Mouse (Mus musculus) heart, embryonic 16.5 days (tissue): ENCODE measurements around the gene Gja4. TPM values are rescaled to one million over a fixed set of nuclear protein-coding genes. Genes with fewer than 3 reads are reported as not detected.
A peak's percentile ranks its signal among the peaks of the same experiment; 100 is the strongest.

ENCODE experiments used
- ATAC-seq: fragments of 200-750 bp; cut with Nextera tagmentation; replicated peaks from 2 replicates; pipeline ENCODE4 v1.8.0; 2017; ENCODE audit warnings: moderate number of reproducible peaks; ENCODE audit not compliant: insufficient read depth, low FRiP score; ENCODE audit errors: extremely low read depth
- H3K27ac ChIP-seq: fragments of 300-500 bp; sonication (generic); 2 replicates; pipeline ENCODE4 v1.5.1; 2014; ENCODE audit warnings: mild to moderate bottlenecking, low read length, control low read depth, moderate library complexity
- H3K27me3 ChIP-seq: fragments of 300-500 bp; sonication (generic); 2 replicates; pipeline ENCODE4 v1.6.1; 2014; ENCODE audit warnings: low read length, mixed read lengths; ENCODE audit not compliant: control insufficient read depth, insufficient read depth
- H3K36me3 ChIP-seq: fragments of 300-500 bp; sonication (generic); 2 replicates; pipeline ENCODE4 v1.6.1; 2014; ENCODE audit not compliant: control insufficient read depth, insufficient read depth
- H3K4me1 ChIP-seq: fragments of 300-500 bp; sonication (generic); 2 replicates; pipeline ENCODE4 v1.6.1; 2014; ENCODE audit warnings: low read length, mixed read lengths; ENCODE audit not compliant: control insufficient read depth, insufficient read depth
- H3K4me2 ChIP-seq: fragments of 300-500 bp; sonication (generic); 2 replicates; pipeline ENCODE4 v1.6.1; 2014; ENCODE audit warnings: low read depth, mild to moderate bottlenecking, control low read depth, low read length
- H3K4me3 ChIP-seq: fragments of 300-500 bp; sonication (generic); 2 replicates; pipeline ENCODE4 v1.5.1; 2014; ENCODE audit warnings: mild to moderate bottlenecking, control low read depth, low read length
- H3K9ac ChIP-seq: fragments of 300-500 bp; sonication (generic); 2 replicates; pipeline ENCODE4 v1.6.1; 2014; ENCODE audit warnings: low read length, control low read depth
- H3K9me3 ChIP-seq: fragments of 300-500 bp; sonication (generic); replicated peaks from 2 replicates; pipeline ENCODE4 v1.6.1; 2016; ENCODE audit warnings: low read length; ENCODE audit not compliant: control insufficient read depth
- WGBS: fragments of 180-500 bp; shearing (Covaris S2); extraction: QIAGEN DNeasy Blood & Tissue Kit; methylation state at CpG from one replicate; pipeline ENCODE4 v1.1.7; 2014; 5-methylcytosine and 5-hydroxymethylcytosine counted together
- polyA plus RNA-seq: library from polyadenylated mRNA; unstranded; fragments of >200 nt; fragmentation: Nextera tagmentation; extraction: Ambion mirVana; gene quantifications from 2 replicates; pipeline ENCODE4 v1.2.1, GENCODE M21; 2015

Gja4 gene
- polyA plus RNA-seq, 1 experiment from 2014 or later, result 32.3 TPM

DNA sequence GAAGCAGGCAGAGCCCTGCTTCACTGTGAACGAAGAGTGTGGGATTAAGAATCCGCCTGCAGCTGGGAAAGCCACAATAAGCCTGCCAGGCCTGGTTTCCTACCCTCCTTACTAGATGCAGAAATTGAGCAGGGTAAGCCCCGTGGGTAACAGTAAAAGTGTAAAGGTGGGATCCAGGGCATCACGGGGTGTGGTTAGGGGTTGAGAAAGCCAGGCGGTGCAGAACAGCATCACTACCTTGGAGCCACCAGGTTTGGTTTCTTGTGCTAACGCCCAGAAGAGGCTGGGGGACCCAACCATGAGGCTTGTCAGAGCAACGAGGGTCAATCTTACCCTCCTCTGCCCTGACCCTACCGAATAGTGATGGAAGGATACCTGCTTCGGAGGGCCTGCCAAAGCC is 746 bp upstream of the Gja4 start:
- Histone ChIP-seq H3K9me3 (no peaks in the 10 kb centered on the region), H3K4me1 (no peaks in the 10 kb centered on the region; the same call in 1 of the 2 replicates), H3K4me2 (peak overlapping the region; percentile 91), H3K27me3 (peaks cover 13% of the 10 kb centered on the region), H3K36me3 (no peaks in the 10 kb centered on the region), H3K4me3 (no peak overlapping the region; the same call in 1 of the 2 replicates), H3K9ac (no peak overlapping the region; the same call in 1 of the 2 replicates), H3K27ac (no peak overlapping the region)
- ATAC-seq, result no peak
- 47% methylated on average over 9 of the region's 9 CpGs for WGBS

- Histone ChIP-seq H3K27me3 (peaks cover 13% of the 10 kb centered on the region), H3K9ac (peak overlapping the region; percentile 18; the same call in 1 of the 2 replicates), H3K4me3 (peak overlapping the region; percentile 63), H3K4me1 (no peaks in the 10 kb centered on the region; the same call in 1 of the 2 replicates), H3K9me3 (no peaks in the 10 kb centered on the region), H3K36me3 (no peaks in the 10 kb centered on the region), H3K4me2 (peak overlapping the region; percentile 91), H3K27ac (no peak overlapping the region)
- ATAC-seq, result no peak
- 53% methylated on average over 24 of the region's 24 CpGs for WGBS
Measured at GRCm38 (mm10) chr4:127312349-127312748, 1.5 kb downstream of the Gja4 start.

- ATAC-seq, result no peak
- Histone ChIP-seq H3K4me2 (peak overlapping the region; percentile 11; the same call in 1 of the 2 replicates), H3K4me1 (no peaks in the 10 kb centered on the region; the same call in 1 of the 2 replicates), H3K36me3 (no peaks in the 10 kb centered on the region), H3K27me3 (peaks cover 13% of the 10 kb centered on the region), H3K9ac (peak overlapping the region; percentile 18; the same call in 1 of the 2 replicates), H3K9me3 (no peaks in the 10 kb centered on the region), H3K4me3 (peak overlapping the region; percentile 63; the same call in 1 of the 2 replicates), H3K27ac (no peak overlapping the region)
- 44% methylated on average over 9 of the region's 9 CpGs for WGBS
Measured at GRCm38 (mm10) chr4:127311561-127311960, 2.3 kb downstream of the Gja4 start.

DNA sequence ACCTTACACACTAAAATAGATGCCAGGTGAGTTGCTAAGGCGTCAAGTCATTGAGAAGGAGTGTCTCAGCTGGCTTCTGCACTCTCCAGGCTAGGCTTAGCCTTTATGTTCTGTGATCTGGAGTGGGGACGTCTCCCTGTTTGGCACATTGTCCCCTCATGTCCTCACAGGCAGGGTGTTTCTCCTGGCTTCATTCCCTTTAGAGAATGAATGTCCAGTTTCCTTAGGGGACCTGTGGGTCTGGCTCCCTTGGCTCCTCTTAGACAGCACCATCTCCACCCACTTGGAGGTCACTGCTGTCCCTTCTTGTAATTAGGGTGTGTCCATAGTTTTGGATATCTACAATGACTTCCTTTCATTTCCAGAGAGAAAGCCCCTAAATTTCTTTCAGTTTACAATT is 6.9 kb downstream of the Gja4 start:
- no peak overlapping the region for H3K4me2 ChIP-seq
- H3K9me3 ChIP-seq, result no peaks in the 10 kb centered on the region
- no peak overlapping the region for H3K9ac ChIP-seq
- peaks cover 3% of the 10 kb centered on the region; the same call in 1 of the 2 replicates for H3K27me3 ChIP-seq
- WGBS, result 38% methylated on average over 2 of the region's 2 CpGs
- no peak overlapping the region for H3K27ac ChIP-seq
- no peak overlapping the region for H3K4me3 ChIP-seq
- H3K36me3 ChIP-seq, result no peaks in the 10 kb centered on the region
- H3K4me1 ChIP-seq, result no peaks in the 10 kb centered on the region
- no peak for ATAC-seq

- no peak overlapping the region for H3K4me3 ChIP-seq
- no peak overlapping the region for H3K9ac ChIP-seq
- H3K27me3 ChIP-seq, result no peaks in the 10 kb centered on the region
- no peaks in the 10 kb centered on the region for H3K9me3 ChIP-seq
- H3K4me2 ChIP-seq, result no peak overlapping the region
- H3K4me1 ChIP-seq, result no peaks in the 10 kb centered on the region
- no peak overlapping the region for H3K27ac ChIP-seq
- no peaks in the 10 kb centered on the region for H3K36me3 ChIP-seq
- ATAC-seq, result no peak
- 69% methylated on average over 3 of the region's 3 CpGs for WGBS
Measured at GRCm38 (mm10) chr4:127303796-127304195, 10.0 kb downstream of the Gja4 start.

DNA sequence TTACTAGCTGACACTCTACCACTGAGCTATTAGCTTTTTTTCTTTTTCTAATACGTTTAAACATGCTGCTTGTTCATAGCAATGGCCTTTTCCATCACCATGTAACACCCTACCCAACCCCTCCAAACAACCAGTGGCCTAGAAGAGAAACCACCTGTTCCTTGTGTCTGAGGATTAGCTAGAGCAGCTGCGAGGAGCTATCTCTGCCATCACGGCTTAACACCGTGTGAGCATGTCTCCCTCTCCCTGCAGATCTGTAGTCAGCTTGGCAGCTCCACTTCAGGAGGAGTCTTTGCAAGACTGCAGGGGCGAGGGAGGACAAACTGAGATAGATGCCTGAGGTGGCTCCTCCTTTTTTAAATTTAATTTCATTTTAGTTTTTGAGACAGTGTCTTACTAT is 13.3 kb downstream of the Gja4 start:
- 46% methylated on average over 5 of the region's 5 CpGs for WGBS
- H3K36me3 ChIP-seq, result no peaks in the 10 kb centered on the region
- H3K27me3 ChIP-seq, result no peaks in the 10 kb centered on the region
- H3K27ac ChIP-seq, result no peak overlapping the region
- no peak for ATAC-seq
- no peaks in the 10 kb centered on the region for H3K9me3 ChIP-seq
- no peaks in the 10 kb centered on the region for H3K4me1 ChIP-seq
- no peak overlapping the region for H3K4me3 ChIP-seq
- H3K4me2 ChIP-seq, result no peak overlapping the region
- no peak overlapping the region for H3K9ac ChIP-seq

DNA sequence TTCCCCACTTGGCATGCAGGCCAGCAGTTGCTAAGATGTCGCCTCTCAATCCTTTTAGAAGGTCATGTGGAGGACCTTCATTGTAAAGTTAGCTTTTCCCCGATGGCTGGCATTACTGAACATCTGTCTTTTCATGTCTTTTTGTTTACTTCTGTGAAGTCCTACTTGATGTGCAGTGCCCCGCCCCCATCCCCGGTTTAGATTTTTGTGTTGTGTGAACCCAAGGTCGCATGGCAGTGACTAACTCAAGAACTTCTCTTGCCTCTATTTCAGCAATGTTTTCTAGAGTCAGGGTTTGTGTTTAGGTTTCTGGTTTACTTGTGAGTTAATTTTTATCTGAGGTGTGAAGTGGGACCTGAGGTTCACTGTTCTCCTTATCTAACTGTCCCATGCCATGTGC is 21.2 kb downstream of the Gja4 start:
- WGBS, result 82% methylated on average over 5 of the region's 5 CpGs
- no peak for ATAC-seq
- no peaks in the 10 kb centered on the region for H3K27me3 ChIP-seq

GRCm38 (mm10) chr4:127289039-127289548 is 24.7 kb downstream of the Gja4 start:
- Histone ChIP-seq H3K4me2 (no peak overlapping the region), H3K9ac (no peak overlapping the region), H3K4me3 (no peak overlapping the region), H3K27me3 (no peaks in the 10 kb centered on the region), H3K36me3 (no peaks in the 10 kb centered on the region), H3K27ac (0 out of 2 replicates have a peak overlapping the region, but pooled peaks have one; percentile 15), H3K4me1 (no peaks in the 10 kb centered on the region; the same call in 1 of the 2 replicates), H3K9me3 (no peaks in the 10 kb centered on the region)
- ATAC-seq, result peak; percentile 82
- WGBS, result 38% methylated on average over 6 of the region's 6 CpGs

More for the DNA sequence above, 21.2 kb downstream of the Gja4 start:
- no peaks in the 10 kb centered on the region for H3K9me3 ChIP-seq
- no peak overlapping the region for H3K4me2 ChIP-seq
- H3K9ac ChIP-seq, result no peak overlapping the region
- H3K4me3 ChIP-seq, result no peak overlapping the region
- no peaks in the 10 kb centered on the region; the same call in 1 of the 2 replicates for H3K4me1 ChIP-seq
- H3K36me3 ChIP-seq, result no peaks in the 10 kb centered on the region
- H3K27ac ChIP-seq, result no peak overlapping the region

GRCm38 (mm10) chr4:127286907-127287306 is 26.9 kb downstream of the Gja4 start:
- ATAC-seq, result no peak; the same call in 1 of the 2 replicates
- WGBS, result 62% methylated on average over 4 of the region's 4 CpGs
- no peaks in the 10 kb centered on the region for H3K27me3 ChIP-seq
- no peaks in the 10 kb centered on the region for H3K36me3 ChIP-seq
- H3K4me2 ChIP-seq, result no peak overlapping the region
- H3K9me3 ChIP-seq, result no peaks in the 10 kb centered on the region
- no peaks in the 10 kb centered on the region; the same call in 1 of the 2 replicates for H3K4me1 ChIP-seq
- H3K27ac ChIP-seq, result no peak overlapping the region
- H3K9ac ChIP-seq, result no peak overlapping the region; the same call in 1 of the 2 replicates
- H3K4me3 ChIP-seq, result no peak overlapping the region
